Mouse (Mus musculus) midbrain, embryonic 16.5 days (tissue): ENCODE measurements around the gene Dmd. TPM values are rescaled to one million over a fixed set of nuclear protein-coding genes. Genes with fewer than 3 reads are reported as not detected.

Source experiments
- ATAC-seq: fragments of 200-750 bp; cut with Nextera tagmentation; 2 replicates; pipeline ENCODE4 v1.8.0; 2017; ENCODE audit warnings: moderate TSS enrichment
- H3K27ac ChIP-seq: fragments of 300-500 bp; sonication (generic); 2 replicates; pipeline ENCODE4 v1.5.1; 2014; ENCODE audit warnings: mild to moderate bottlenecking, low read length, mixed read lengths
- H3K27me3 ChIP-seq: fragments of 300-500 bp; sonication (generic); 2 replicates; pipeline ENCODE4 v1.6.1; 2014; ENCODE audit warnings: low read depth, low read length, mixed read lengths; ENCODE audit not compliant: control insufficient read depth, insufficient read depth
- H3K36me3 ChIP-seq: fragments of 300-500 bp; sonication (generic); 2 replicates; pipeline ENCODE4 v1.6.1; 2014; ENCODE audit warnings: mild to moderate bottlenecking, low read length, moderate library complexity, mixed read lengths; ENCODE audit not compliant: control insufficient read depth, insufficient read depth
- H3K4me1 ChIP-seq: fragments of 300-500 bp; sonication (generic); 2 replicates; pipeline ENCODE4 v1.6.1; 2014; ENCODE audit warnings: mild to moderate bottlenecking, low read length, mixed read lengths; ENCODE audit not compliant: control insufficient read depth, insufficient read depth
- H3K4me2 ChIP-seq: fragments of 300-500 bp; sonication (generic); 2 replicates; pipeline ENCODE4 v1.6.1; 2014; ENCODE audit warnings: mild to moderate bottlenecking, low read length, mixed read lengths
- H3K4me3 ChIP-seq: fragments of 300-500 bp; sonication (generic); 2 replicates; pipeline ENCODE4 v1.5.1; 2014; ENCODE audit warnings: low read depth, mild to moderate bottlenecking, low read length, moderate library complexity, mixed read lengths
- H3K9ac ChIP-seq: fragments of 300-500 bp; sonication (generic); 2 replicates; pipeline ENCODE4 v1.6.1; 2014; ENCODE audit warnings: low read depth, low read length, mixed read lengths
- H3K9me3 ChIP-seq: fragments of 300-500 bp; sonication (generic); replicated peaks from 2 replicates; pipeline ENCODE4 v1.6.1; 2014; ENCODE audit warnings: mild to moderate bottlenecking, low read length, mixed read lengths; ENCODE audit not compliant: control insufficient read depth, poor library complexity, severe bottlenecking
- WGBS: fragments of 180-500 bp; shearing (Covaris S2); extraction: QIAGEN DNeasy Blood & Tissue Kit; methylation state at CpG from one replicate; pipeline ENCODE4 v1.1.7; 2014; 5-methylcytosine and 5-hydroxymethylcytosine counted together
- polyA plus RNA-seq: library from polyadenylated mRNA; unstranded; fragments of >200 nt; fragmentation: Nextera tagmentation; extraction: Ambion mirVana; gene quantifications from 2 replicates; pipeline ENCODE4 v1.2.1, GENCODE M21; 2015

Gene Dmd
- polyA plus RNA-seq, 1 experiment from 2014 or later = 26.6 TPM

DNA sequence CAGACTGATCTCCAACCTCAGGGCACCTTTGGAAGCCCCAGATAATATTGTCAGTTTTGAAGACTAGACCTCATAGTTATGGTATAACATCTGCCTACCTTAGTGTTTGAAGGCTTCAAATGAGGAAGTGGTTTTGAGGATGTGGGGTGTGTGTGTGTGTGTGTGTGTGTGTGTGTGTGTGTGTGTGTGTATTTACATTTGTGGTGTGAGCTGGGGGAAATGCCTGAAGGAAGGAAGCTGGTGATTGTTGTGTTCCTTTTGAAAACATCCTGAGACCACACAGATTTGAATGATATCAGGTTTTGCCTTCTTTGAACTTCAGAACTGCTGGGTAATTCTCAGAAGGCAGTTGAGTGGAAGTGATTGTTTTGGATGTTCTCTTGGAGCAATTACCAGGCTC lies 2278.2 kb downstream of the Dmd start:
- Histone ChIP-seq H3K4me1 (no peaks in the 10 kb centered on the region), H3K4me3 (no peak overlapping the region), H3K27me3 (no peaks in the 10 kb centered on the region), H3K36me3 (no peaks in the 10 kb centered on the region), H3K27ac (no peak overlapping the region), H3K9me3 (no peaks in the 10 kb centered on the region), H3K4me2 (no peak overlapping the region), H3K9ac (no peak overlapping the region)
- no peak for ATAC-seq

DNA sequence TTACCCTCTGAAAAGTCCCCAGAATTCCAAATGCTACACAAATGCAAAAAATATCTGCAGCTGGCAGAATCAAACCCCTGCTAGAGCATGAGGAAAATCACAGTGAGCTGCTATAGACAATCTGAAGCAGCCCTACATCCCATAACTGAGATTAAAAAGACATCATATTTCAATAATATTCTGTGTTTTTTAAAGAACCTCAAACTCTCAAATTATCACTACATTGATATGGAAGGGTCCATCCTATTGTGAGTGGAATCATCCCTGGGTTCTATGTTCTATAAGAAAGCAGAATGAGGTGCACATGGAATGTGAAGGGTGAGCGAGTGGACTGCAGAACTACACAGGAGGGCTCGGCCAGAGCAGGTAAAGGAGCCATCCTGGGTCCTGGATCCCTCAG lies 2300.7 kb downstream of the Dmd start, which contains the start of gene Fthl17a:
Gene Fthl17a, plus strand, starts transcription at position 301 of the 400 bp plus-strand sequence.
- no peak for ATAC-seq
- 83% methylated on average over 2 of the region's 2 CpGs for WGBS

More for the DNA sequence above, 2300.7 kb downstream of the Dmd start, which contains the start of gene Fthl17a:
- Histone ChIP-seq H3K9me3 (no peaks in the 10 kb centered on the region), H3K4me3 (no peak within 1 kb of the TSS), H3K27me3 (no peaks in the 10 kb centered on the region), H3K4me2 (no peak within 1 kb of the TSS), H3K4me1 (no peaks in the 10 kb centered on the region), H3K9ac (no peak within 1 kb of the TSS), H3K36me3 (no peaks in the 10 kb centered on the region), H3K27ac (no peak within 1 kb of the TSS)
